Mouse (Mus musculus) lung, postnatal 0 days (tissue): Measurements from ENCODE around the gene Plpp2. TPM values are rescaled to one million over a fixed set of nuclear protein-coding genes. Genes with fewer than 3 reads are reported as not detected.

Experiments used
- ATAC-seq: fragments of 200-750 bp; cut with Nextera tagmentation; 2 replicates; pipeline ENCODE4 v1.8.0; 2017; ENCODE audit warnings: moderate library complexity
- DNase-seq: peaks from one replicate; pipeline ENCODE4 v3.0.0-alpha.2; 2016; ENCODE audit warnings: low spot score
- H3K27ac ChIP-seq: fragments of 300-500 bp; sonication (generic); 2 replicates; pipeline ENCODE4 v1.5.1; 2014; ENCODE audit warnings: antibody characterized with exemption, mild to moderate bottlenecking, low read length, mixed read lengths
- H3K27me3 ChIP-seq: fragments of 300-500 bp; sonication (generic); replicated peaks from 2 replicates; pipeline ENCODE4 v1.6.1; 2014; ENCODE audit warnings: low read length, mixed read lengths; ENCODE audit not compliant: insufficient read depth
- H3K36me3 ChIP-seq: fragments of 300-500 bp; sonication (generic); 2 replicates; pipeline ENCODE4 v1.6.1; 2014; ENCODE audit warnings: low read length, mixed read lengths; ENCODE audit not compliant: insufficient read depth
- H3K4me1 ChIP-seq: fragments of 300-500 bp; sonication (generic); 2 replicates; pipeline ENCODE4 v1.6.1; 2014; ENCODE audit warnings: antibody characterized with exemption, low read depth, low read length, mixed read lengths; ENCODE audit not compliant: insufficient read depth
- H3K4me2 ChIP-seq: fragments of 300-500 bp; sonication (generic); replicated peaks from 2 replicates; pipeline ENCODE4 v1.6.1; 2014; ENCODE audit warnings: low read depth, mild to moderate bottlenecking, low read length, moderate library complexity, mixed read lengths
- H3K4me3 ChIP-seq: fragments of 300-500 bp; sonication (generic); 2 replicates; pipeline ENCODE4 v1.5.1; 2014; ENCODE audit warnings: low read depth, low read length
- H3K9ac ChIP-seq: fragments of 300-500 bp; sonication (generic); replicated peaks from 2 replicates; pipeline ENCODE4 v1.6.1; 2014; ENCODE audit warnings: low read depth, mild to moderate bottlenecking
- H3K9me3 ChIP-seq: fragments of 300-500 bp; sonication (generic); 2 replicates; pipeline ENCODE4 v1.6.1; 2016; ENCODE audit warnings: low read length, mixed read lengths
- CTCF ChIP-seq: IDR thresholded peaks from 2 replicates; pipeline ENCODE4 v1.5.1; 2016; ENCODE audit warnings: antibody characterized with exemption, mild to moderate bottlenecking
- EP300 ChIP-seq: IDR thresholded peaks from 2 replicates; pipeline ENCODE4 v1.6.1; 2016; ENCODE audit warnings: antibody characterized with exemption, mild to moderate bottlenecking, control low read depth
- WGBS: fragments of 180-500 bp; shearing (Covaris S2); extraction: QIAGEN DNeasy Blood & Tissue Kit; methylation state at CpG from one replicate; pipeline ENCODE4 v1.1.7; 2014; 5-methylcytosine and 5-hydroxymethylcytosine counted together
- polyA plus RNA-seq: library from polyadenylated mRNA; unstranded; fragments of >200 nt; fragmentation: Nextera tagmentation; extraction: Ambion mirVana; gene quantifications from 2 replicates; pipeline ENCODE4 v1.2.1, GENCODE M21; 2015

Gene Plpp2
- polyA plus RNA-seq, 1 experiment from 2014 or later: 32.1 TPM

DNA sequence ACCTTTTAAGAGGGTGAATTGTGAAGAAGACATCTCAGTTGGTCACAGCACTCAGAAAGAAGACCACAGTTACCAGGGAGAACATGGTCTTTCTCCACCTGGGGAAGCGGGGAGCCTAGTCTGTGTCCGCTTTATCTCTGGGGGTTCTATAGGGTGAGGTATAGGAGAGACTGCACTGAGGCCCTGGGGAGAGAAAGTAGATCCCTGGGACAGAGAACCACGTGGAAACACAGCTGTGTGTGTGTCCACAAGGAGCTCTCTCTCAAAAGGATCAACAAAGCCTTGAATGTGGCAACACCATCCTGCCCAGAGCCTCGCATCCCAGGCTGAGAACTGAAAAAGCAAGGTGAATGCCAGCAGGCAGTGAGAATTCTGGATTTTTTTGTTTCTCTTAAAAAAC lies 43.8 kb upstream of the Plpp2 start:
- WGBS: 70% methylated on average over 4 of the region's 4 CpGs
- Histone ChIP-seq H3K4me1 (no peaks in the 10 kb centered on the region), H3K27me3 (no peaks in the 10 kb centered on the region), H3K27ac (no peak overlapping the region), H3K36me3 (no peaks in the 10 kb centered on the region), H3K4me2 (no peak overlapping the region), H3K4me3 (no peak overlapping the region), H3K9ac (no peak overlapping the region), H3K9me3 (no peaks in the 10 kb centered on the region)
- ATAC-seq (no peak), DNase-seq (no peak)
- TF ChIP-seq EP300: no peak
- TF ChIP-seq CTCF: no peak

DNA sequence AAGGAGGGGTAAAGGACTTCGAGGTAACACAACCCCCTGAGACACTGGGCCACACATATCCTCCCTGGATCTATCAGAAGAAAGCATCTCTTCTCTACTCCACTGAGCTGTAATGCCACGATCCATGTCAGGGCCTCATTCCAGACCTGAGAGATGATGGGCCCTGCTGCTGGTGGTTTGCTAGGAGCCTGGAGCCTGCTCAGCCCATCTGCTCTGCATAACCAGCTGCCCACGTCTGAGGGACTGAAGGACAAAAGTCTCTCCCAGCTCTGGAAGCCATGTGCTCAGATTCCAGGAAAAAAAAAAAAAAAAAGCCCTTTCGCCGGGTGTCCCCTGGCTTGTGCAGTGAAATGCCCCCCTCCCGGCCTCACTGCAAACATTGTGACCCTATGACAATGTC lies 42.2 kb upstream of the Plpp2 start:
- WGBS: 51% methylated on average over 6 of the region's 6 CpGs
- H3K9ac ChIP-seq: no peak overlapping the region
- TF ChIP-seq EP300 (no peak), CTCF (no peak)

DNA sequence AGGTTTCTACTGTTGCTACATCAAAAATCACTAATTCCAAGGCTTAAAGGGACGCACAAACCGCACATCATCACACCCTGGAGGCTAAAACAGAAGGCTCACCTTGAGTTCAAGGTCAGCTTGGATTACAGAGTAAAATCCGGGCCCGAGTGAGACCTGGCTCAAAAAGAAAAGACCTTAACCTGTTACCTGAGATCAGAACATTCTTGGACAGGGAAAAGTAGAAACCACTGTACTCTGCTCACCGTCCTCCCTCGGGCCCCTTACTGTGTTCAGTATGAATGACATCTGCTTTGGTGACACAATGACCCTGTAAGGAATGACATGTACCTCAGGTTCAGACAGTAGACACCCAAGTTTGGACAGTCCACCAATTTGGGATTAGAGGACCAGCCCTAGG lies 41.2 kb upstream of the Plpp2 start:
- ATAC-seq (no peak), DNase-seq (no peak)
- TF ChIP-seq EP300: no peak
- TF ChIP-seq CTCF: no peak
- H3K4me3 ChIP-seq: no peak overlapping the region
- H3K27ac ChIP-seq: no peak overlapping the region
- no peaks in the 10 kb centered on the region for H3K36me3 ChIP-seq
- H3K4me2 ChIP-seq: no peak overlapping the region
- H3K4me1 ChIP-seq: no peaks in the 10 kb centered on the region
- no peaks in the 10 kb centered on the region for H3K27me3 ChIP-seq
- 81% methylated on average over 6 of the region's 6 CpGs for WGBS
- no peaks in the 10 kb centered on the region for H3K9me3 ChIP-seq
- H3K9ac ChIP-seq: no peak overlapping the region

More for the DNA sequence above, 42.2 kb upstream of the Plpp2 start:
- no peak for DNase-seq
- Histone ChIP-seq H3K27me3 (no peaks in the 10 kb centered on the region), H3K36me3 (no peaks in the 10 kb centered on the region), H3K27ac (no peak overlapping the region), H3K4me3 (no peak overlapping the region), H3K9me3 (no peaks in the 10 kb centered on the region), H3K4me2 (no peak overlapping the region), H3K4me1 (no peaks in the 10 kb centered on the region)
- ATAC-seq: no peak

GRCm38 (mm10) chr10:79574350-79574749 lies 40.8 kb upstream of the Plpp2 start:
- no peak for TF ChIP-seq EP300
- no peak for TF ChIP-seq CTCF
- H3K4me3 ChIP-seq: no peak overlapping the region
- no peaks in the 10 kb centered on the region for H3K27me3 ChIP-seq
- H3K36me3 ChIP-seq: no peaks in the 10 kb centered on the region
- no peak for ATAC-seq
- no peak for DNase-seq
- H3K4me2 ChIP-seq: no peak overlapping the region
- H3K9me3 ChIP-seq: no peaks in the 10 kb centered on the region
- no peaks in the 10 kb centered on the region for H3K4me1 ChIP-seq
- 76% methylated on average over 8 of the region's 8 CpGs for WGBS
- no peak overlapping the region for H3K9ac ChIP-seq
- no peak overlapping the region for H3K27ac ChIP-seq

- Histone ChIP-seq H3K9me3 (no peaks in the 10 kb centered on the region), H3K36me3 (no peaks in the 10 kb centered on the region), H3K4me1 (no peaks in the 10 kb centered on the region), H3K9ac (no peak overlapping the region), H3K27me3 (no peaks in the 10 kb centered on the region), H3K27ac (no peak overlapping the region), H3K4me2 (no peak overlapping the region), H3K4me3 (no peak overlapping the region)
- TF ChIP-seq EP300 (no peak), CTCF (no peak)
- ATAC-seq: no peak
- DNase-seq: no peak
- WGBS: 81% methylated on average over 6 of the region's 6 CpGs
These were observed 40.0 kb upstream of the Plpp2 start for GRCm38 (mm10) chr10:79573611-79574010.

DNA sequence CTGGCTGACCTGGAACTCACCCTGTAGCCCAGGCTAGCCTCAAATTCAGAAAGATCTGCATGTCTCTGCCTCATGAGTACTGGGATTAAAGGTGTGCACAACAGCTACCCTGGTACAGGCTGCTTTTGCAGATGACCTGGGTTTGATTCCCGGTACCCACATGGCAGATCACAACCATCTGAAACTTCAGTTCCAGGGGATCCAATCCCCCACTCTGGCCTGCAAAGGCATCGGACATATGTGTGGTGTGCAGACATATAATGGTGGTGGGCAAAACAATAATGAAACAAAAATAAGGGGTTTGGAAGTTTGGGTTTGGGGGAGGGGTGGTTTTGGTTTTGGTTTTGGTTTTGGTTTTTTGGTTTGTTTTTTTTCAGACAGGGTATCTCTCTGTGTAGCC lies 37.7 kb upstream of the Plpp2 start:
- Histone ChIP-seq H3K27ac (no peak overlapping the region), H3K36me3 (no peaks in the 10 kb centered on the region), H3K4me3 (no peak overlapping the region), H3K4me2 (no peak overlapping the region), H3K9ac (no peak overlapping the region), H3K9me3 (no peaks in the 10 kb centered on the region), H3K27me3 (no peaks in the 10 kb centered on the region), H3K4me1 (no peaks in the 10 kb centered on the region)
- 98% methylated on average over 2 of the region's 2 CpGs for WGBS
- ATAC-seq: no peak
- TF ChIP-seq CTCF: no peak
- TF ChIP-seq EP300: no peak
- DNase-seq: no peak

- H3K9ac ChIP-seq: no peak overlapping the region
- H3K4me3 ChIP-seq: no peak overlapping the region
- DNase-seq (no peak), ATAC-seq (no peak)
- H3K36me3 ChIP-seq: no peaks in the 10 kb centered on the region
- no peaks in the 10 kb centered on the region for H3K27me3 ChIP-seq
- H3K27ac ChIP-seq: no peak overlapping the region
- WGBS: 84% methylated on average over 5 of the region's 5 CpGs
- H3K9me3 ChIP-seq: no peaks in the 10 kb centered on the region
- H3K4me1 ChIP-seq: no peaks in the 10 kb centered on the region
- no peak overlapping the region for H3K4me2 ChIP-seq
- TF ChIP-seq EP300: no peak
- no peak for TF ChIP-seq CTCF
These were observed 36.3 kb upstream of the Plpp2 start for GRCm38 (mm10) chr10:79569921-79570320.
